Mouse (Mus musculus): ENCODE data around the gene Cd300a. TPM values are rescaled to one million over a fixed set of nuclear protein-coding genes. Genes with fewer than 3 reads are reported as not detected.

Cd300a gene
- 5.9 and 6.2 TPM in 2 replicates for polyA plus RNA-seq (2015; fragmentation: Nextera tagmentation; extraction: Ambion mirVana)

DNA sequence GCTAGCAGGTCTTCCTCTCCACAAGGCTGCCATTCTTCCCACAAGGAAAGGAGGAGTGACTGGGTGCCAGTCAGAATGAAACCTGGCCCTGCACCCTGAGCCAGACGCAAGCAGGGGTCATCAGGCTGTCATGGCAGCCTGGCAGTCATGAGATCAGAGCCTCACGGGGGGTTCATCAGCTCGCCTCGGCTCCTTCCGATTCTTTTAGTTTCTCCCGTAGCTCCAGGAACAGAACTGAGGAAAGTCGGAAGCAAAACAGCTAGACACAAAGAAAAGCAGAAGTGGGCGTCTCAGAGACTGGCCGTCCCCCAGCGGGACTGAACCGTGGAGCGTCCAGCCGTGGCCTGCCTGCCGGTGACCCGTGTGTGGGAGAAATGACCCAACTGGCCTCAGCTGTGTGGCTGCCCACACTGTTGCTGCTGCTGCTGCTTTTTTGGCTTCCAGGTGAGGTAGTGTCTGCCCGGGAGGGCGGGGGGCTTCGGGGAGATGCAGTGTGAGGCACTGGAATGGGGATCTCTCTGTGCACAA, at the start of gene Cd300a:
Gene Cd300a (plus strand): TSS at position 51 of the 528 bp plus-strand sequence.
- no peaks in the 10 kb centered on the region for H3K4me1 ChIP-seq (ENCODE audit: control insufficient read depth, low read depth, low read length)
- no peaks in the 10 kb centered on the region for H3K9me3 ChIP-seq (replicated peaks; ENCODE audit: control insufficient read depth, low read length)
- no peak within 1 kb of the TSS; the same call in 1 of the 2 replicates for H3K4me2 ChIP-seq (ENCODE audit: low read depth, low read length)
- peak; percentile 30; the same call in 1 of the 2 replicates for ATAC-seq (ENCODE audit: low read depth)
- peak within 1 kb of the TSS; percentile 36 for H3K4me3 ChIP-seq (ENCODE audit: low read depth, low read length)
- H3K9ac ChIP-seq (ENCODE audit: low read depth, low read length), result peak within 1 kb of the TSS; percentile 37; the same call in 1 of the 2 replicates
- no peaks in the 10 kb centered on the region for H3K27me3 ChIP-seq (ENCODE audit: control insufficient read depth, insufficient read depth, low read depth, low read length)
- H3K36me3 ChIP-seq (ENCODE audit: control insufficient read depth, insufficient read depth), result no peaks in the 10 kb centered on the region
- no peak within 1 kb of the TSS for H3K27ac ChIP-seq (ENCODE audit: low read length)
- 26% methylated on average over 18 of the region's 18 CpGs for WGBS (ENCODE audit: insufficient replicate concordance)

DNA sequence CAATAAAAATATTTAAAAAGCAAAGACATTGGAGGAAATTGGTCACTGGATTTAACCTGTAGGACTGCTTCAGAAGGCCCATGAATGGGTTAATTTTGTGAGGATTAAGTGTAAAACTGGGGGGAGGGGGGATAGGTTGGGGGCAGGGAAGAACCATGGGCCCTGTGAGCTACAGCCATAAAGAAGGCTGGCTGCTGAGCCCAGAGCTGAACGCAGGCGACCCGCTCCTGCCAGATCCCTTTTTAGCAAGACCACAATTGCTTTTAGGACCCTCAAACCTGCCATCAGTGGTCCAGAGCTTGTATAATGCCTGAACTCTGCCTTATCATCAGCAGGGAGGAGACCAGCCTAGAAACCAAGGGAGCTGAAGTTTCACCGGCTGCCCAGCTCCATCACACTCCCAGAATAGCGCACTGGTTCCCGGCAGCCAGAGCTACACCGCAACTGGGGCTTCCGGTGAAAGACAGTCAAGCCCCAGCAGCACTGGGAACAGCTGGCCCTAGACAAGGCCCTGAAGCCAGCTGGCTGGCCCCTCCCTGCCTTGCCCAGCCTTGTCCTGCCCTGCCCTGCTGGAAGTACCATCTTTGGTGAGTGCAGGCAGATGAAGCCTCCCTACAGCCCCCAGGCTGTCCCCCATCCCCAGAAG, 45.9 kb upstream of the Cd300a start:
- WGBS (ENCODE audit: insufficient replicate concordance), result 9% methylated on average over 8 of the region's 8 CpGs
- Histone ChIP-seq H3K27me3 (ENCODE audit: control insufficient read depth, insufficient read depth, low read depth, low read length) (no peaks in the 10 kb centered on the region), H3K4me1 (ENCODE audit: control insufficient read depth, low read depth, low read length) (peaks cover 4% of the 10 kb centered on the region; the same call in 1 of the 2 replicates), H3K9me3 (replicated peaks; ENCODE audit: control insufficient read depth, low read length) (no peaks in the 10 kb centered on the region), H3K27ac (ENCODE audit: low read length) (no peak overlapping the region), H3K9ac (ENCODE audit: low read depth, low read length) (no peak overlapping the region), H3K4me2 (ENCODE audit: low read depth, low read length) (no peak overlapping the region), H3K36me3 (ENCODE audit: control insufficient read depth, insufficient read depth) (no peaks in the 10 kb centered on the region), H3K4me3 (ENCODE audit: low read depth, low read length) (no peak overlapping the region)
- no peak for ATAC-seq (ENCODE audit: low read depth)

DNA sequence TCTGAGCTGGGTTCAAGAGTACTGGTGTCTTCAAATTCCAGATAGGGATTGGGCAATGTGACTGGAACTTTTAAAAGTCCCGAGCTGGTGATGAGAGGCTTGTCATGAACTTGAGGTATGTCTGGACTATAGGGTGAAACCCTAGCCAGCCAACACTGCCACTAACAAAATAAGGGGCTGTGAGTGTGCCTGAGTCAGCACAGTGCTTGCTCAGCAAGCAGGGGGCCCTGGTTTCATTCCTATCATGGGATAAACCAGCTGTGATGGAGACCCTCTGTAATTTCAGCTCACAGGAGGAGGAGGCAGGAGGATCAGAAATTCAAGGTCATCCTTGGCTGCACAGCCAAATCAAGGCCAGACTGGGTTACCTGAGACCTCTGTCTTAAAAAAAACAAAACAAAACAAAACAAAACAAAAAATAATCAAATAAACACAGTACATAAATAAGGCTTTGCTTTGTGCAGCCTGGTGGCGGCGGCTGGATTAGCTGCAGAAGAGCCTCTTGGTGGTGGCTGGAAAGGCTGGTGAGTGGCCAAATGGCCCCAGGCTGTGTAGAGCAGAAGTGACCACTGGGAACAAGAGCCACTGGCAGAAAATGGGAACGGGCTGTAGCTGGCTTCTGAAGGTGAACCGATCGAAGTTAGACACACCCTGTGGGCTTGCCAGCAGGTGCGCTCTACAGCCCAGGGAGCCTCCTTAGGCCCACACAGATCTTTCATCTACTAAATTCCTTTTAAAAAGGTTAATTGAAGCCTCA, 45.2 kb upstream of the Cd300a start:
- Histone ChIP-seq H3K4me1 (ENCODE audit: control insufficient read depth, low read depth, low read length) (peaks cover 4% of the 10 kb centered on the region; the same call in 1 of the 2 replicates), H3K9ac (ENCODE audit: low read depth, low read length) (no peak overlapping the region), H3K27me3 (ENCODE audit: control insufficient read depth, insufficient read depth, low read depth, low read length) (peaks cover 3% of the 10 kb centered on the region), H3K9me3 (replicated peaks; ENCODE audit: control insufficient read depth, low read length) (no peaks in the 10 kb centered on the region), H3K4me3 (ENCODE audit: low read depth, low read length) (no peak overlapping the region), H3K4me2 (ENCODE audit: low read depth, low read length) (no peak overlapping the region), H3K27ac (ENCODE audit: low read length) (no peak overlapping the region), H3K36me3 (ENCODE audit: control insufficient read depth, insufficient read depth) (no peaks in the 10 kb centered on the region)
- ATAC-seq (ENCODE audit: low read depth), result no peak
- 61% methylated on average over 7 of the region's 7 CpGs for WGBS (ENCODE audit: insufficient replicate concordance)

DNA sequence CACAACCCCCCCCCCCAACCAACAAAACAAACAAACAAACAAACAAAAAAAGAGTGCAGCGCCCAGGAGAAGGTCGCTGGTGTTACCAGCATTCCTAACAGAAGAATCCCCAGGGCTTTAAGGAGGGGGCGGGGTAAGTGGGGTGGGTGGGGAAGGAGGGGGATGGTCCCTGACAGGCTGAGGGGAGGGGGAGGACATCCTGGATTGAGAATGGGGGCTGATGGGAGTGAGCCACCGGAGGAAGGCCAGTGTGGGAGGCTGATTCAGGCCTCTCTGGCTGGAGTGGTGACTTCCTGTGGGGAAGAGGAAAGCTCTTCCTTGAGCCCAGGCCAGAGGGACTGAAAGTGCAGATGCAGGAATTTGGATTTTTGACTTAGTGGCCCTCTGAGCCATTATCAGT, 43.5 kb upstream of the Cd300a start:
- no peak overlapping the region for H3K4me2 ChIP-seq (ENCODE audit: low read depth, low read length)
- WGBS (ENCODE audit: insufficient replicate concordance), result 58% methylated on average over 4 of the region's 4 CpGs
- ATAC-seq (ENCODE audit: low read depth), result no peak

DNA sequence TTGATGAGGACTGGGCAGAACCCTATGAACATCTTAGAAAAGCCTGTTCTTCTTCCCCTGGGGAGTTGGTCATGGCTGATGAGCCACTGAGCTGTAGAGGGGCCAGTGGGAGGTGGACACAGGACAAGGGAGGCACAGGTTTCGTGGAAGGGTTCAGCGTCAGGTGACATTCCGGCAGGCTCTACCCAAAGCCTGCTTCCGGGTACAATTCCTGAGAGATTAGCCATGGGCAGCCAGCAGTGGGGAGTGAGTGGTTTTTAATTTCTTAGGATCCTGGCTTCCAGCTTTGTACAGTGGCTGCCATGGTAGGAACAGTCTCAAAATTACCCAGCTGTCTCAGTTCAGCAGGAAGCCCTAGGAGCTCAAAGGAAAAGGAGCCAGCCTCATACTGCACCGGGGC, 42.8 kb upstream of the Cd300a start:
- Histone ChIP-seq H3K9me3 (replicated peaks; ENCODE audit: control insufficient read depth, low read length) (no peaks in the 10 kb centered on the region), H3K36me3 (ENCODE audit: control insufficient read depth, insufficient read depth) (no peaks in the 10 kb centered on the region), H3K27me3 (ENCODE audit: control insufficient read depth, insufficient read depth, low read depth, low read length) (peaks cover 27% of the 10 kb centered on the region), H3K9ac (ENCODE audit: low read depth, low read length) (no peak overlapping the region), H3K27ac (ENCODE audit: low read length) (no peak overlapping the region), H3K4me3 (ENCODE audit: low read depth, low read length) (no peak overlapping the region), H3K4me2 (ENCODE audit: low read depth, low read length) (no peak overlapping the region), H3K4me1 (ENCODE audit: control insufficient read depth, low read depth, low read length) (peaks cover 7% of the 10 kb centered on the region; the same call in 1 of the 2 replicates)
- ATAC-seq (ENCODE audit: low read depth), result no peak
- 59% methylated on average over 5 of the region's 5 CpGs for WGBS (ENCODE audit: insufficient replicate concordance)

More for the DNA sequence above, 43.5 kb upstream of the Cd300a start:
- H3K9ac ChIP-seq (ENCODE audit: low read depth, low read length), result no peak overlapping the region
- H3K36me3 ChIP-seq (ENCODE audit: control insufficient read depth, insufficient read depth), result no peaks in the 10 kb centered on the region
- H3K4me1 ChIP-seq (ENCODE audit: control insufficient read depth, low read depth, low read length), result peaks cover 7% of the 10 kb centered on the region; the same call in 1 of the 2 replicates
- H3K27me3 ChIP-seq (ENCODE audit: control insufficient read depth, insufficient read depth, low read depth, low read length), result peaks cover 20% of the 10 kb centered on the region
- H3K4me3 ChIP-seq (ENCODE audit: low read depth, low read length), result no peak overlapping the region
- H3K9me3 ChIP-seq (replicated peaks; ENCODE audit: control insufficient read depth, low read length), result no peaks in the 10 kb centered on the region
- H3K27ac ChIP-seq (ENCODE audit: low read length), result no peak overlapping the region

DNA sequence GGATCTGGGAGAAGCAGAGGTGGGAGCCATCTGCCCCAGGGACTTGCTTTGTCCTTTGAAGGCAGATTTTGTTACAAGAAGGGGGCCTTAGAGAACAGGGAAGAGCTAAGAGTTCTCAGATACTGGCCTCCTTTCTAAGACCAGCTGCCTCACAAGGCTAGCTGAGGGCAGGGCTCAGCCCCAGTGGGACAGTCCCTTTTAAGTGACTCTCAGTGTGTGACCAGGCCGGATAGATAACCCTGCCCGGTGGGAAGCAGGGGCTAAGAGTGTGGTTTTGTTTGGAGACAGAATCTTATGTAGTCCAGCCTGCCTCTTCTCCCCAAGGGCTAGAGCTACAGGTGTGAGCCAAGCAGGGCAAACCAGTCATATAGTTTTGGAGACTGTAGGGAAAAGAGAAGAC, 40.3 kb upstream of the Cd300a start:
- Histone ChIP-seq H3K9me3 (replicated peaks; ENCODE audit: control insufficient read depth, low read length) (no peaks in the 10 kb centered on the region), H3K4me3 (ENCODE audit: low read depth, low read length) (no peak overlapping the region), H3K36me3 (ENCODE audit: control insufficient read depth, insufficient read depth) (no peaks in the 10 kb centered on the region), H3K27me3 (ENCODE audit: control insufficient read depth, insufficient read depth, low read depth, low read length) (peaks cover 45% of the 10 kb centered on the region), H3K9ac (ENCODE audit: low read depth, low read length) (no peak overlapping the region), H3K4me1 (ENCODE audit: control insufficient read depth, low read depth, low read length) (peaks cover 3% of the 10 kb centered on the region), H3K27ac (ENCODE audit: low read length) (no peak overlapping the region), H3K4me2 (ENCODE audit: low read depth, low read length) (no peak overlapping the region)
- no peak for ATAC-seq (ENCODE audit: low read depth)
- WGBS (ENCODE audit: insufficient replicate concordance), result 8% methylated on average over 2 of the region's 2 CpGs

DNA sequence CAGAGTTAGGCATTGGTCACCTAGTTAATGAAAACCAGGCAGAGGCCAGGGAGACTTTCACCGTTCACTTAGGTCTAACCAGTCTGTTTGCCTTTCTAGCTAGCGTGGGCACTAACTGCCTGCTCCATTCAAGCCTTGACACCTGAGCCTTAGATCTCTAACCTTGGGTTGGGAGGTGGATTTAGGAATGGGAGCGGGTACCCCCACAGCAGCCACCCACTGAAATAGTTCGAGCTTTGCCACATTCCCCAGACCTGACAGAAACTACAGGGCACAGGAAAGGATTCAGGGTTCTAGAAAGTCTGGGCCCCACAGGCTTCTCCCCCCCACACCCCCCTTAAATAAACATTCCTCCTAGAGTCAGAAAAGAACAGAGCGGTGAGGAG, 39.8 kb upstream of the Cd300a start:
- no peak overlapping the region for H3K9ac ChIP-seq (ENCODE audit: low read depth, low read length)
- WGBS (ENCODE audit: insufficient replicate concordance), result 38% methylated on average over 5 of the region's 5 CpGs
- peaks cover 3% of the 10 kb centered on the region for H3K4me1 ChIP-seq (ENCODE audit: control insufficient read depth, low read depth, low read length)

DNA sequence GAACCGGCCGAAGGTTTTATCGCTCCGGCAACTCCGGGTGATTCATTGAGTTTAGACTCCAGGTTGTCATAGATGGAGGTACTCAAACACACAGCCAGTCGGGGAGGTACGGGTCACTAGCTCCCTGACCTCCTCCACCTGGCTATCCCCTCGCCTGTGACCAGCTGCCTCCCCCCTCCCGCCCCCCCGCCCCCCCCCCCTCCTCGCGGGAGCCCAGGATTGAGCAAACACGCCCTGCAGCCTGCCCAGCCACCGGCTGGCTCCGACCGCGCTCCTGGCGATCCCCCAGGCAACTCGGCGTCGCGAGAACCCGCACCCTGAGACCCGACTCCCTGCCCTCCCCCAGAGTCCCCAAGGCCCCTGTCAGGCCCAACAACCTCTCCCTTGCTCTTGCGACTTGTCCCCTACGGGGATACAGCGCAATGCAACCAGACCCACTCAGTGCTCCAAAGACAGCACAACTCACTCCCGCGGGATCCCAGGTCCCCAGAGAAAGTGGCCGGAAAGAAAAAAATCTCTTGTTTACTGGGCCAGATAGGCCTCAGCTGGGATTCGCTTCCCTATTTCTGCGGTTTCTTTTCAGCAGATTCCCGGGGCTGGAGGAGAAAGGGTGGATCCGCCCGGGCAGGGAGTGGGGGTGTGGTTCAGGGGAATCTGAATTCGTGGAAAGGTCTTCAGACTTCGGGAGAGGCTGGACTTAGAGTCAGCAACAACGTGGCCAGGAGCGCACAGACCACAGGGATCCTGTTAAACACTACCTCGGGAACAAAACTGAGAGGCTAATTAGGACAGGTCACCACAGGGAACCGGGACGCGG, 39.2 kb upstream of the Cd300a start, which contains the start of gene Gprc5c:
Gene Gprc5c (plus strand): TSS at position 701 of the 817 bp plus-strand sequence.
- no peaks in the 10 kb centered on the region for H3K36me3 ChIP-seq (ENCODE audit: control insufficient read depth, insufficient read depth)
- no peaks in the 10 kb centered on the region for H3K9me3 ChIP-seq (replicated peaks; ENCODE audit: control insufficient read depth, low read length)
- H3K4me2 ChIP-seq (ENCODE audit: low read depth, low read length), result peak within 1 kb of the TSS; percentile 64
- H3K27ac ChIP-seq (ENCODE audit: low read length), result peak within 1 kb of the TSS; percentile 83
- WGBS (ENCODE audit: insufficient replicate concordance), result 3% methylated on average over 39 of the region's 43 CpGs
- H3K4me1 ChIP-seq (ENCODE audit: control insufficient read depth, low read depth, low read length), result peaks cover 3% of the 10 kb centered on the region
- H3K4me3 ChIP-seq (ENCODE audit: low read depth, low read length), result peak within 1 kb of the TSS; percentile 60
- H3K27me3 ChIP-seq (ENCODE audit: control insufficient read depth, insufficient read depth, low read depth, low read length), result peaks cover 45% of the 10 kb centered on the region
- peak within 1 kb of the TSS; percentile 63 for H3K9ac ChIP-seq (ENCODE audit: low read depth, low read length)
- peak; percentile 44 for ATAC-seq (ENCODE audit: low read depth)

More for the DNA sequence above, 39.8 kb upstream of the Cd300a start:
- peaks cover 45% of the 10 kb centered on the region for H3K27me3 ChIP-seq (ENCODE audit: control insufficient read depth, insufficient read depth, low read depth, low read length)
- ATAC-seq (ENCODE audit: low read depth), result no peak
- no peaks in the 10 kb centered on the region for H3K9me3 ChIP-seq (replicated peaks; ENCODE audit: control insufficient read depth, low read length)
- H3K36me3 ChIP-seq (ENCODE audit: control insufficient read depth, insufficient read depth), result no peaks in the 10 kb centered on the region
- peak overlapping the region; percentile 83 for H3K27ac ChIP-seq (ENCODE audit: low read length)
- no peak overlapping the region for H3K4me3 ChIP-seq (ENCODE audit: low read depth, low read length)
- H3K4me2 ChIP-seq (ENCODE audit: low read depth, low read length), result peak overlapping the region; percentile 64
